Mouse (Mus musculus): ENCODE data around the gene Foxd2. TPM values are rescaled to one million over a fixed set of nuclear protein-coding genes. Genes with fewer than 3 reads are reported as not detected.

Gene Foxd2
- polyA plus RNA-seq, 1 experiment = not detected

GRCm38 (mm10) chr4:114882232-114882631 is 26.4 kb downstream of the Foxd2 start:
- 74% methylated on average over 1 of the region's 1 CpGs for WGBS
- TF ChIP-seq POLR2A (IDR thresholded peaks at IDR 0.05; ENCODE audit: insufficient read depth, low read depth, low read length) = no peak
- TF ChIP-seq CTCF (IDR thresholded peaks at IDR 0.05; ENCODE audit: insufficient read depth, low read depth, low read length) = no peak
- H3K27ac ChIP-seq (ENCODE audit: insufficient read depth, low read depth, low read length) = no peak overlapping the region

GRCm38 (mm10) chr4:114876441-114876972 is 32.2 kb downstream of the Foxd2 start:
- TF ChIP-seq POLR2A (IDR thresholded peaks at IDR 0.05; ENCODE audit: insufficient read depth, low read depth, low read length) = no peak
- no peak for TF ChIP-seq CTCF (IDR thresholded peaks at IDR 0.05; ENCODE audit: insufficient read depth, low read depth, low read length)
- Histone ChIP-seq H3K27ac (ENCODE audit: insufficient read depth, low read depth, low read length) (no peak overlapping the region), H3K4me1 (ENCODE audit: control insufficient read depth, insufficient read depth, low read length) (no peaks in the 10 kb centered on the region), H3K4me3 (ENCODE audit: insufficient read depth, low read depth, low read length) (no peak overlapping the region)
- 40% methylated on average over 8 of the region's 8 CpGs for WGBS

More at GRCm38 (mm10) chr4:114882232-114882631, 26.4 kb downstream of the Foxd2 start:
- H3K4me1 ChIP-seq (ENCODE audit: control insufficient read depth, insufficient read depth, low read length) = no peaks in the 10 kb centered on the region
- no peak overlapping the region for H3K4me3 ChIP-seq (ENCODE audit: insufficient read depth, low read depth, low read length)

DNA sequence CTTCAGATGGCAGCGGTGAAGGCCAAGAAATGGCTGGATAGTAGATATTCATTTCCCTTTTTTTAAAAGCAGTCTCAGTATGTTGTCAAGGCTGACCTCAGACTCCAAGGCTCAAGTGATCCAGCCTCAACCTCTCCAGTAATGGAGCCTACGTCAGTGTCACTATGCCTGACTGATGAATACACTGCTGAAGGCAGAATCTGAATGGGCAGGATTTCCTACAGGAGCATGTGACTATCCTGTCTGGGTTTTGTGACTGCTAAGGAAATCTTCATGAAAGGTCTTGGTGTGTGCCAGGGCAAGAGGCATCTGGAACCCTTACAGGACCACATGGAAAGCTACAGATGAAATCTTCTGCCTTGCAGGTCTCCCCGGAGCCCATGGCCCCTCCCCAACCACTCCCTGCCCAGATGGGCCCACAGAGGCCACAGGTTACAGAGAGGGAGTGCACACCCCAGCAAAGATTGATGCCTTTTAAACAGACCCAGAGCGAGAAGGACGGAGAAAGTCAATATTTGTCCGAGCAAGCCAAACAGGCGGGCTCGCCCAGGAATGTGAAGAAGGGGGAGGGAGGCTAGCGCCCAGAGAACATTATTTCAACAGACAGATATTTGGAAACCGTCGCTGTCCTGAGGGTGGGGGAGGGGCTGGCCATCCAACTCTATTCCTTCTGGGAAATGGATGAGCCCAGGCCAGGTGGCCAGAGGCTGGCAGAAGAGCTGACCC is 38.7 kb downstream of the Foxd2 start:
- H3K4me3 ChIP-seq (ENCODE audit: insufficient read depth, low read depth, low read length) = no peak overlapping the region
- TF ChIP-seq CTCF (IDR thresholded peaks at IDR 0.05; ENCODE audit: insufficient read depth, low read depth, low read length) (no peak), POLR2A (IDR thresholded peaks at IDR 0.05; ENCODE audit: insufficient read depth, low read depth, low read length) (no peak)
- no peak overlapping the region for H3K27ac ChIP-seq (ENCODE audit: insufficient read depth, low read depth, low read length)
- H3K4me1 ChIP-seq (ENCODE audit: control insufficient read depth, insufficient read depth, low read length) = no peaks in the 10 kb centered on the region
- WGBS = 86% methylated on average over 11 of the region's 11 CpGs

DNA sequence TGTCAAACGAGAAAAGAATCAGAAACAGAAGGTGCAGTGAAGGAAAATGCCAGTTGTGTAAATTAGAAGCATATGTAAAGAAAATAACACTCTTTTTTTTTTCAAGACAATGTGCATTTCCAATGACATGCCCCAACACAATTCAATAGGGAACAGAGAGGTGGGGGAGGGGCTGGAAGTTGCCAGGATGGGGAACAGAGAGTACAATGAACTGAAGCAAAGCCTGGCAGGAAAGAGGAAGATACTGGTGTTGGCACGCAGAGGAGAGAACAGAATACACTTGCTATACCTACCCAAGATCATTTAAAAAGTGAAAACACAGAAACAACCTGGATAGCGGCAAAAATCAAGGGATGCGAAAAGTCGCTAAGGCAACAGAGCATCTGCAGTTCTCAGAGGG is 45.5 kb downstream of the Foxd2 start:
- Histone ChIP-seq H3K4me1 (ENCODE audit: control insufficient read depth, insufficient read depth, low read length) (no peaks in the 10 kb centered on the region), H3K4me3 (ENCODE audit: insufficient read depth, low read depth, low read length) (no peak overlapping the region), H3K27ac (ENCODE audit: insufficient read depth, low read depth, low read length) (no peak overlapping the region)
- TF ChIP-seq CTCF (IDR thresholded peaks at IDR 0.05; ENCODE audit: insufficient read depth, low read depth, low read length) = no peak
- TF ChIP-seq POLR2A (IDR thresholded peaks at IDR 0.05; ENCODE audit: insufficient read depth, low read depth, low read length) = no peak
- 80% methylated on average over 5 of the region's 5 CpGs for WGBS

- H3K4me1 ChIP-seq (ENCODE audit: control insufficient read depth, insufficient read depth, low read length) = no peaks in the 10 kb centered on the region
- TF ChIP-seq CTCF (IDR thresholded peaks at IDR 0.05; ENCODE audit: insufficient read depth, low read depth, low read length) (no peak), POLR2A (IDR thresholded peaks at IDR 0.05; ENCODE audit: insufficient read depth, low read depth, low read length) (no peak)
- WGBS = 45% methylated on average over 5 of the region's 5 CpGs
- no peak overlapping the region for H3K4me3 ChIP-seq (ENCODE audit: insufficient read depth, low read depth, low read length)
- H3K27ac ChIP-seq (ENCODE audit: insufficient read depth, low read depth, low read length) = no peak overlapping the region
Observed at GRCm38 (mm10) chr4:114858426-114858825, 50.2 kb downstream of the Foxd2 start.

Other genes with a start within 250 kb of the Foxd2 start
- gene Gm12830, start 87.2 kb downstream of the Foxd2 start, polyA plus RNA-seq (2012; ENCODE audit: insufficient read depth, insufficient read length, low replicate concordance, missing spikeins) = not detected in 2 replicates
- not detected in 2 replicates for gene Foxe3, start 17.1 kb upstream of the Foxd2 start, polyA plus RNA-seq (2012; ENCODE audit: insufficient read depth, insufficient read length, low replicate concordance, missing spikeins)
- gene Cmpk1, start 78.4 kb upstream of the Foxd2 start, polyA plus RNA-seq (2012; ENCODE audit: insufficient read depth, insufficient read length, low replicate concordance, missing spikeins) = not detected in 2 replicates
- not detected in 2 replicates for gene Stil, start 91.3 kb upstream of the Foxd2 start, polyA plus RNA-seq (2012; ENCODE audit: insufficient read depth, insufficient read length, low replicate concordance, missing spikeins)
- not detected in 2 replicates for gene Tal1, start 147.6 kb upstream of the Foxd2 start, polyA plus RNA-seq (2012; ENCODE audit: insufficient read depth, insufficient read length, low replicate concordance, missing spikeins)
- not detected in 2 replicates for gene Pdzk1ip1, start 179.8 kb upstream of the Foxd2 start, polyA plus RNA-seq (2012; ENCODE audit: insufficient read depth, insufficient read length, low replicate concordance, missing spikeins)
- not detected in 2 replicates for gene Cyp4x1, start 225.4 kb upstream of the Foxd2 start, polyA plus RNA-seq (2012; ENCODE audit: insufficient read depth, insufficient read length, low replicate concordance, missing spikeins)